Mouse (Mus musculus): ENCODE measurements around the gene Rps3. TPM values are rescaled to one million over a fixed set of nuclear protein-coding genes. Genes with fewer than 3 reads are reported as not detected.

Gene Rps3
- polyA plus RNA-seq, 1 experiment from 2014 or later = 449 TPM

DNA sequence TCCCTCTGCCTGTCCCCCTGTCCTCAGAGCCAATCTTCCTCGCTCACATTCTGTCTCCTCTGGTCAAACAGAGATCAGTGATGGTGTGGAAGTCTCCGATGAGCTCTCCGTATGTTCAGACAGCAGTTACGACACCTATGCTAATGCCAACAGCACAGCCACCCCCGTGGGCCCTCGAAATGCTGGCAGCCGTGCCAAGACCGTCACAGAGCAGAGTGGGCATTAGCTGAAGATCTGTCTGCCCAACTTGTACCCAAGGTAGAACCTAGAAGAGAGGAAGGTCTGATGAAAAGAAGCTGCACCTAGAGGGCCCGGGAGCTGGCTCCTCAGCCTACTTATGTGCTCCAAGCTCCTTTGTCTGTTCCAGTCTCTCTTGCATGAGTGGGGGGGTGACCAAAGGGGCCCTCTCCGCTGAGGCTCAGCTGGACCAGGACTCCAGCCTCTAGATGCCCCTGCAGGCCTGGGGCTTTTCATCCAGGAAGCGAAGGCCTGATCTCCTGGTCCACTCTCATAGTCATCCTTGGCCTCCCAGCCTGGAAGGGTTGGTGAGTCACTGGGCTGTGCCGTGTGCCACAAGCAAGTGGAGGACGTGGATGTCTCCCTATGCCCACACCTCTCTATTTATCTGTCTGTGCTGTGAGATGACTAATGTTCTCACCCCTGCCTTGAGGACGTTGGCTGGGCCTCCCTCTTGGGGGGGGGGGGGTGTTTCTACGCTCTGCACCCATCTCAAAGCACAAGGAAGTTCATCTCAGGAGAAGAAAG is 23.5 kb downstream of the Rps3 start:
- Histone ChIP-seq H3K27me3 (no peaks in the 10 kb centered on the region), H3K4me1 (replicated peaks) (no peaks in the 10 kb centered on the region), H3K9ac (no peak overlapping the region), H3K9me3 (replicated peaks) (no peaks in the 10 kb centered on the region), H3K4me3 (replicated peaks) (no peak overlapping the region), H3K27ac (replicated peaks) (no peak overlapping the region), H3K36me3 (replicated peaks) (no peaks in the 10 kb centered on the region), H3K4me2 (no peak overlapping the region)
- 69% methylated on average over 15 of the region's 15 CpGs for WGBS (ENCODE audit: insufficient replicate concordance)
- ATAC-seq (ENCODE audit: insufficient read depth) = no peak

DNA sequence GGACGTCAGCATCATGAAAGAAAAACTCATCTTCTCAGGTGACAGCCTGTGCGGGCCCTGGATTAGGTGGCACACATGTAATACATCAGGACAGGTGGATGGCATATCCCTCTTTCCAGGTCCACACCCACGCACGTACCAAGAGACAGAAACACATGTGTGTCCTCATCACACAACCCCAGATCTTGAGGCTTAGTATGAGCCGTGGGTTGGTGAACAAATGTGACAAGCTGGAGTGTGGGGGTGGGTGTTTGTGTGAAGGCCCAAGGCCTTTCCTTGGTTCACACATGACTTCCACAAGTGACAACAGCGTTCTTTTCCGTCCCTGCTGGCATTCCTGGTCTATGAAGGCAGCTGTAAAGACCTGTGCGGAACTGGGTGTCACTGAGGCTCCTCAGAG is 24.7 kb downstream of the Rps3 start:
- Histone ChIP-seq H3K9me3 (replicated peaks) (no peaks in the 10 kb centered on the region), H3K9ac (no peak overlapping the region), H3K27me3 (no peaks in the 10 kb centered on the region), H3K36me3 (replicated peaks) (no peaks in the 10 kb centered on the region), H3K27ac (replicated peaks) (no peak overlapping the region), H3K4me2 (no peak overlapping the region), H3K4me3 (replicated peaks) (no peak overlapping the region), H3K4me1 (replicated peaks) (no peaks in the 10 kb centered on the region)
- 72% methylated on average over 8 of the region's 8 CpGs for WGBS (ENCODE audit: insufficient replicate concordance)
- ATAC-seq (ENCODE audit: insufficient read depth) = no peak

GRCm38 (mm10) chr7:99454044-99454443 is 29.5 kb downstream of the Rps3 start:
- no peak overlapping the region for H3K4me3 ChIP-seq (replicated peaks)
- WGBS (ENCODE audit: insufficient replicate concordance) = 48% methylated on average over 4 of the region's 4 CpGs
- no peak for ATAC-seq (ENCODE audit: insufficient read depth)
- H3K9me3 ChIP-seq (replicated peaks) = no peaks in the 10 kb centered on the region
- H3K27me3 ChIP-seq = no peaks in the 10 kb centered on the region
- no peak overlapping the region for H3K4me2 ChIP-seq
- H3K4me1 ChIP-seq (replicated peaks) = no peaks in the 10 kb centered on the region
- H3K36me3 ChIP-seq (replicated peaks) = no peaks in the 10 kb centered on the region
- H3K27ac ChIP-seq (replicated peaks) = no peak overlapping the region
- no peak overlapping the region for H3K9ac ChIP-seq

GRCm38 (mm10) chr7:99452859-99453258 is 30.7 kb downstream of the Rps3 start:
- no peaks in the 10 kb centered on the region for H3K36me3 ChIP-seq (replicated peaks)

GRCm38 (mm10) chr7:99450703-99451102 is 32.8 kb downstream of the Rps3 start:
- H3K4me3 ChIP-seq (replicated peaks) = no peak overlapping the region
- H3K4me1 ChIP-seq (replicated peaks) = no peaks in the 10 kb centered on the region
- 3% methylated on average over 3 of the region's 3 CpGs for WGBS (ENCODE audit: insufficient replicate concordance)
- no peak overlapping the region for H3K9ac ChIP-seq
- no peaks in the 10 kb centered on the region for H3K36me3 ChIP-seq (replicated peaks)
- H3K9me3 ChIP-seq (replicated peaks) = no peaks in the 10 kb centered on the region
- no peaks in the 10 kb centered on the region; the same call in 1 of the 2 replicates for H3K27me3 ChIP-seq
- no peak for ATAC-seq (ENCODE audit: insufficient read depth)
- H3K27ac ChIP-seq (replicated peaks) = no peak overlapping the region
- no peak overlapping the region for H3K4me2 ChIP-seq

More at GRCm38 (mm10) chr7:99452859-99453258, 30.7 kb downstream of the Rps3 start:
- H3K4me1 ChIP-seq (replicated peaks) = no peaks in the 10 kb centered on the region
- H3K9ac ChIP-seq = no peak overlapping the region
- no peak overlapping the region for H3K27ac ChIP-seq (replicated peaks)
- H3K4me2 ChIP-seq = no peak overlapping the region
- no peaks in the 10 kb centered on the region for H3K9me3 ChIP-seq (replicated peaks)
- ATAC-seq (ENCODE audit: insufficient read depth) = no peak
- H3K4me3 ChIP-seq (replicated peaks) = no peak overlapping the region
- WGBS (ENCODE audit: insufficient replicate concordance) = 48% methylated on average over 7 of the region's 7 CpGs
- H3K27me3 ChIP-seq = no peaks in the 10 kb centered on the region

DNA sequence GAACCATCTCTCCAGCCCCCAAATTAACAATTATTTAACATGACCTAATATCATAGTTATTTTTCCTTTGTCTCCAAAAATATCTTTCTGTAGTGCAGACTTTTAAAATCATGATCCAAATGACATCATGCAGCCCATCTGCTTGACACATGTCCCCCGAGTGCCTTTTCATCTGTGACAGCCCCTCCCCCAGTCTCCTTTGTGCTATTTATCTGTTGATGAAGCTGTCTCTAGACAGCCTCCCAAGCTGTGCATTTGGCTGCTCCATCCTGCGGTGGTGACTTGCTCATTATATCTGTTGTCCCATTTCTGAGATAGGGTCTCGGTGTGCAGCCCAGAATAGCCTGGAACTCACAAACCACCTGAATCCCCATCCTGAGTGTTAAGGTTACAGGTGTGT is 33.8 kb downstream of the Rps3 start:
- Histone ChIP-seq H3K4me3 (replicated peaks) (no peak overlapping the region), H3K9ac (no peak overlapping the region), H3K27me3 (no peaks in the 10 kb centered on the region; the same call in 1 of the 2 replicates), H3K4me1 (replicated peaks) (no peaks in the 10 kb centered on the region), H3K27ac (replicated peaks) (no peak overlapping the region), H3K4me2 (no peak overlapping the region), H3K36me3 (replicated peaks) (no peaks in the 10 kb centered on the region), H3K9me3 (replicated peaks) (no peaks in the 10 kb centered on the region)
- 43% methylated on average over 3 of the region's 3 CpGs for WGBS (ENCODE audit: insufficient replicate concordance)
- no peak for ATAC-seq (ENCODE audit: insufficient read depth)

GRCm38 (mm10) chr7:99449063-99449462 is 34.5 kb downstream of the Rps3 start:
- WGBS (ENCODE audit: insufficient replicate concordance) = 17% methylated on average over 8 of the region's 8 CpGs

DNA sequence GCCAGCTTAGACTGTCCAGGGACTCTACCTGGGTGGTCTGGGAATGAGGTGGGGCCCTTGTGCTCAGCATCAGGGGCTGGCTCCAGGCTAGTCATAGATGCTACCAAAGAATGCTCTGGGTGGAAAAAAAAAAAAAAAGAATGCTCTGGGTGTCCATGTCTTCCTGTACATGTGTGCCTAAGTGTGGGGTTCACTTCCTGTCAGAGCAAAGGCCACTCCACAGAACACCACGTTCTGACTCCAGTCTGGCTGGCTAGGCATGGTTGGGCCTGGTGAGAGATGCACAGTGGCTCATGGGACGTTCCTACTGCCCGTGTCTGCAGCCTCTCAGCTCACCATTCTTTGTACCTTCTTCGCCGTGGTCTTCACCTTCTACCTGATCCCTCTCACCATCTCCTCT is 34.9 kb downstream of the Rps3 start:
- ATAC-seq (ENCODE audit: insufficient read depth) = no peak
- H3K4me2 ChIP-seq = no peak overlapping the region
- no peak overlapping the region for H3K4me3 ChIP-seq (replicated peaks)
- WGBS (ENCODE audit: insufficient replicate concordance) = 33% methylated on average over 5 of the region's 5 CpGs
- H3K4me1 ChIP-seq (replicated peaks) = no peaks in the 10 kb centered on the region
- H3K27ac ChIP-seq (replicated peaks) = no peak overlapping the region
- no peaks in the 10 kb centered on the region for H3K36me3 ChIP-seq (replicated peaks)
- H3K27me3 ChIP-seq = no peaks in the 10 kb centered on the region; the same call in 1 of the 2 replicates
- no peaks in the 10 kb centered on the region for H3K9me3 ChIP-seq (replicated peaks)
- no peak overlapping the region for H3K9ac ChIP-seq

More at GRCm38 (mm10) chr7:99449063-99449462, 34.5 kb downstream of the Rps3 start:
- no peak for ATAC-seq (ENCODE audit: insufficient read depth)
- H3K27me3 ChIP-seq = no peaks in the 10 kb centered on the region; the same call in 1 of the 2 replicates
- H3K27ac ChIP-seq (replicated peaks) = no peak overlapping the region
- H3K9ac ChIP-seq = no peak overlapping the region
- H3K9me3 ChIP-seq (replicated peaks) = no peaks in the 10 kb centered on the region
- no peaks in the 10 kb centered on the region for H3K36me3 ChIP-seq (replicated peaks)
- H3K4me1 ChIP-seq (replicated peaks) = no peaks in the 10 kb centered on the region
- H3K4me2 ChIP-seq = no peak overlapping the region
- no peak overlapping the region for H3K4me3 ChIP-seq (replicated peaks)

DNA sequence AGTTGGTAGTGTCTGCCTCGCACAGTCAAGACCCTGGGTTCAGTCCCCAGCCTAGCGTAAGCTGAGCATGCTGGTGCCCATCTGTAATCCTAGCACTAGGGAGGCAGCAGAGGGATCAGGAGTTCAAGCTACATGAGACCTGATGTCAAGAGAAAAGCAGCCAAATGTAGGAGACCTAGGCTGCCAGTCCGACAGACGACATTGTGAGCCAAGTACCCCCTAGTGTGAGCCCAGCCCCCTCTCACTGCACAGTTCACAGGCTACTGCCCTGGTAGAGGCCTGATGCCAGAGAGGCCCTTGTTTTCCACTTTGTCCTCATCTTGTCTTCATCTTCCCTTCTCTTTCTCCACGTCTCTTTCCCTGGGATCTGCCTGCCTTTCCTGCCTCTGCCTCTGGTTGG is 36.2 kb downstream of the Rps3 start:
- no peaks in the 10 kb centered on the region; the same call in 1 of the 2 replicates for H3K27me3 ChIP-seq
- H3K4me2 ChIP-seq = no peak overlapping the region
- H3K9me3 ChIP-seq (replicated peaks) = no peaks in the 10 kb centered on the region
- no peaks in the 10 kb centered on the region for H3K4me1 ChIP-seq (replicated peaks)
- no peaks in the 10 kb centered on the region for H3K36me3 ChIP-seq (replicated peaks)
- H3K9ac ChIP-seq = no peak overlapping the region
- no peak overlapping the region for H3K27ac ChIP-seq (replicated peaks)
- WGBS (ENCODE audit: insufficient replicate concordance) = 53% methylated on average over 5 of the region's 5 CpGs
- no peak for ATAC-seq (ENCODE audit: insufficient read depth)
- no peak overlapping the region for H3K4me3 ChIP-seq (replicated peaks)

GRCm38 (mm10) chr7:99445833-99446232 is 37.7 kb downstream of the Rps3 start:
- WGBS (ENCODE audit: insufficient replicate concordance) = 50% methylated on average over 2 of the region's 2 CpGs
- H3K4me3 ChIP-seq (replicated peaks) = no peak overlapping the region
- no peaks in the 10 kb centered on the region for H3K4me1 ChIP-seq (replicated peaks)

DNA sequence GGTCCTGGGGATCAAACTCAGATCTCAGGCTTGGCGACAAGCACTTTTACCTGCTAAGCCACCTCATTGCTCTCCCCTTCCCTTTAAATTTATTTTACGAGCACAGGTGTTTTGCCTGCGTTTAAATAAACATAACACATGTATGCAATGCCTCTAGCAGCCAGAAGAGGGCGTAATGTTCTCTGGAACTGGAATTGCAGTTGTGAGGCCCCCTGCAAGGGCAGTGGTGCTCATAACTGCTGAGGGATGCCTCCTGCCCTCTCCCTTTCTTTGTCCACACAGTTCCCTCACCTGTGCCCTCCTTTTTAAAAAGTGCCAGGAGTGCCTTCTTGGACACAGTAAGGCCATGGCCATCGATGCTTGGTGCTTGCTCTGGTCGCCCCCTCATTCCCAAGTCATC is 39.5 kb downstream of the Rps3 start:
- no peaks in the 10 kb centered on the region for H3K4me1 ChIP-seq (replicated peaks)
- H3K9me3 ChIP-seq (replicated peaks) = no peaks in the 10 kb centered on the region
- WGBS (ENCODE audit: insufficient replicate concordance) = 48% methylated on average over 6 of the region's 6 CpGs
- no peak overlapping the region for H3K27ac ChIP-seq (replicated peaks)
- H3K36me3 ChIP-seq (replicated peaks) = no peaks in the 10 kb centered on the region
- H3K9ac ChIP-seq = no peak overlapping the region
- ATAC-seq (ENCODE audit: insufficient read depth) = no peak
- H3K4me3 ChIP-seq (replicated peaks) = no peak overlapping the region
- no peak overlapping the region for H3K4me2 ChIP-seq
- H3K27me3 ChIP-seq = no peaks in the 10 kb centered on the region; the same call in 1 of the 2 replicates

More at GRCm38 (mm10) chr7:99445833-99446232, 37.7 kb downstream of the Rps3 start:
- Histone ChIP-seq H3K4me2 (no peak overlapping the region), H3K9me3 (replicated peaks) (no peaks in the 10 kb centered on the region), H3K27ac (replicated peaks) (no peak overlapping the region), H3K27me3 (no peaks in the 10 kb centered on the region; the same call in 1 of the 2 replicates), H3K9ac (no peak overlapping the region), H3K36me3 (replicated peaks) (no peaks in the 10 kb centered on the region)
- ATAC-seq (ENCODE audit: insufficient read depth) = no peak
